Mouse (Mus musculus) neural tube, embryonic 10.5 days (tissue): ENCODE data around the gene Tbc1d24.

Experiments used
- DNase-seq: peaks from one replicate; pipeline ENCODE4 v3.0.0-alpha.2; 2017; ENCODE audit warnings: low spot score; ENCODE audit errors: extremely low spot score

Gene Tbc1d24

GRCm38 (mm10) chr17:24190934-24191333 lies 14.4 kb downstream of the Tbc1d24 start:
- no peak for DNase-seq

GRCm38 (mm10) chr17:24174259-24174658 lies 31.1 kb downstream of the Tbc1d24 start:
- no peak for DNase-seq

- peak; percentile 56 for DNase-seq
Measured at GRCm38 (mm10) chr17:24173423-24173822, 31.9 kb downstream of the Tbc1d24 start.

- DNase-seq, result no peak
Measured at GRCm38 (mm10) chr17:24171738-24172137, 33.6 kb downstream of the Tbc1d24 start.

- DNase-seq, result no peak
Measured at GRCm38 (mm10) chr17:24170729-24171128, 34.6 kb downstream of the Tbc1d24 start.

GRCm38 (mm10) chr17:24170125-24170524 lies 35.2 kb downstream of the Tbc1d24 start:
- DNase-seq, result no peak

GRCm38 (mm10) chr17:24169317-24170065 lies 35.9 kb downstream of the Tbc1d24 start, which contains the start of gene Atp6v0c:
Gene Atp6v0c (minus strand): TSS chr17:24169702.
- DNase-seq, result peak; percentile 96

GRCm38 (mm10) chr17:24168590-24169277 lies 36.6 kb downstream of the Tbc1d24 start:
- peak; percentile 67 for DNase-seq

- no peak for DNase-seq
Measured at GRCm38 (mm10) chr17:24167891-24168505, 37.4 kb downstream of the Tbc1d24 start.

- DNase-seq, result no peak
Measured at GRCm38 (mm10) chr17:24167120-24167519, 38.2 kb downstream of the Tbc1d24 start.

- no peak for DNase-seq
Measured at GRCm38 (mm10) chr17:24164566-24165259, 40.6 kb downstream of the Tbc1d24 start.

GRCm38 (mm10) chr17:24163176-24163962 lies 42.0 kb downstream of the Tbc1d24 start, which contains the start of gene Amdhd2:
Gene Amdhd2 (minus strand): TSS chr17:24163766.
- peak; percentile 100 for DNase-seq

- no peak for DNase-seq
Measured at GRCm38 (mm10) chr17:24162584-24163175, 42.7 kb downstream of the Tbc1d24 start.

- no peak for DNase-seq
Measured at GRCm38 (mm10) chr17:24161466-24161865, 43.9 kb downstream of the Tbc1d24 start.

- DNase-seq, result no peak
Measured at GRCm38 (mm10) chr17:24157526-24157925, 47.8 kb downstream of the Tbc1d24 start.

GRCm38 (mm10) chr17:24157121-24157520 lies 48.2 kb downstream of the Tbc1d24 start:
- no peak for DNase-seq

GRCm38 (mm10) chr17:24156394-24156793 lies 49.0 kb downstream of the Tbc1d24 start:
- no peak for DNase-seq

GRCm38 (mm10) chr17:24155742-24156141 lies 49.6 kb downstream of the Tbc1d24 start:
- DNase-seq, result no peak

- no peak for DNase-seq
Measured at GRCm38 (mm10) chr17:24154463-24154862, 50.9 kb downstream of the Tbc1d24 start.

- peak; percentile 74 for DNase-seq
Measured at GRCm38 (mm10) chr17:24151890-24152563, 53.3 kb downstream of the Tbc1d24 start.
